17 mouse cellular contexts compared by ENCODE assay signal in genomic region chr13:59887306-59887705, GRCm38 (mm10).
DNase-seq lines count a peak whose midpoint lies in the region; TF ChIP-seq lines count a peak whose summit lies in the region.
"Had no signal": no experiment of that assay in that cellular context is flagged by ENCODE, and none has a peak within 500 bp of the region (broad histone marks: within the 10 kb centered on the region; RNA-seq: fewer than 3 reads in every experiment).

No protein-coding gene starts in this region.

- TF ChIP-seq POLR2A in myocyte (IDR thresholded peaks at IDR 0.05; ENCODE audit: insufficient read length, low read depth) = no peak

- H3ac ChIP-seq in myocyte (ENCODE audit: control insufficient read depth, insufficient read length) = no peak overlapping the region

- no peaks in the 10 kb centered on the region for H3K36me3 ChIP-seq in myocyte (ENCODE audit: control insufficient read depth, insufficient read depth)
- H3K36me3 ChIP-seq: heart, embryonic 13.5 days; limb, embryonic 15.5 days had no signal

- DNase-seq in adrenal gland, adult (ENCODE audit: inconsistent age in 2 of 2, low spot score in 1 of 2) = peak; percentile 74 to 85
- DNase-seq in adrenal gland, postnatal 4 days (ENCODE audit: low spot score in 2 of 2) = no peak
- peak; percentile 18 to 34 for DNase-seq in left cerebral cortex, adult 9 months (ENCODE audit: low spot score in 2 of 2)
- DNase-seq in left cerebral cortex, postnatal 10 days (ENCODE audit: extremely low spot score in 1 of 2, low spot score in 2 of 2) = no peak
- peak; percentile 68 to 74 for DNase-seq in adrenal gland, postnatal 36 days
- no peak for DNase-seq in layer of hippocampus, adult 9-10 months (ENCODE audit: low spot score)
- no peak for DNase-seq in layer of hippocampus, postnatal 10 days (ENCODE audit: low spot score in 2 of 2)
- DNase-seq: cerebellum, adult 11-12 months; cerebellum, postnatal 25 days; heart, postnatal 4 days; kidney, adult 11 months; kidney, postnatal 25 days; midbrain, embryonic 14.5 days; thymus, postnatal 36 days had no signal

- H3K79me2 ChIP-seq in myocyte (ENCODE audit: control insufficient read depth, insufficient read depth) = no peaks in the 10 kb centered on the region

- H3K4me2 ChIP-seq in myocyte (ENCODE audit: low read depth) = no peak overlapping the region
- H3K4me2 ChIP-seq: heart, embryonic 13.5 days; limb, embryonic 15.5 days had no signal

- H3K4me3 ChIP-seq in myocyte = no peak overlapping the region
- H3K4me3 ChIP-seq: heart, embryonic 13.5 days; limb, embryonic 15.5 days had no signal

- intact Hi-C loops in left cerebral cortex, postnatal 10 days (cut with DNase I) = loop anchor here (5.0 kb wide), 3 partner anchors 290 to 580 kb away; partner anchors contain the start of gene Gas1

- H3K27me3 ChIP-seq in myocyte (ENCODE audit: control insufficient read depth, insufficient read depth, insufficient read length) = no peaks in the 10 kb centered on the region
- H3K27me3 ChIP-seq: heart, embryonic 13.5 days; limb, embryonic 15.5 days had no signal

TF ChIP-seq in myocyte, 11 proteins besides CTCF, POLR2A, EP300 and RAD21:
- TF ChIP-seq CEBPB (IDR thresholded peaks at IDR 0.05; ENCODE audit: insufficient read depth, poor library complexity, severe bottlenecking) = 0 out of 2 replicates have a peak, but pooled peaks have one; percentile 39
- no peak for TF ChIP-seq MAX (IDR thresholded peaks at IDR 0.05; ENCODE audit: low read depth)

Comparison
In these comparisons a context has a peak if more than half of its experiments do, and no peak if none do; other contexts are left out.
1. DNase-seq: peak in adrenal gland, adult (2 of 2), left cerebral cortex, adult 9 months (2 of 2) and adrenal gland, postnatal 36 days (2 of 2); none in adrenal gland, postnatal 4 days (0 of 2), left cerebral cortex, postnatal 10 days (0 of 2), layer of hippocampus, adult 9-10 months (single experiment) and layer of hippocampus, postnatal 10 days (0 of 2).